Mouse (Mus musculus): ENCODE results near the gene Pi4k2b. TPM values are rescaled to one million over a fixed set of nuclear protein-coding genes. Genes with fewer than 3 reads are reported as not detected.
"Not testable (repeated sequence)": the region's sequence is repeated elsewhere in the genome, so short reads cannot be mapped to it uniquely, and the experiment has no call there.

Gene Pi4k2b
- polyA plus RNA-seq, 1 experiment from 2014 or later, result 16.5 TPM

GRCm38 (mm10) chr5:52748732-52749131 lies 7.4 kb downstream of the Pi4k2b start:
- 88% methylated on average over 5 of the region's 5 CpGs for WGBS
- Histone ChIP-seq H3K36me3 (peaks cover 9% of the 10 kb centered on the region; the same call in 1 of the 2 replicates), H3K27me3 (ENCODE audit: low read depth, poor library complexity, severe bottlenecking) (no peaks in the 10 kb centered on the region), H3K4me1 (no peaks in the 10 kb centered on the region), H3K27ac (no peak overlapping the region), H3K4me3 (no peak overlapping the region), H3K9me3 (replicated peaks) (no peaks in the 10 kb centered on the region)
- DNase-seq (ENCODE audit: low spot score), result no peak

GRCm38 (mm10) chr5:52753146-52753545 lies 11.8 kb downstream of the Pi4k2b start:
- H3K36me3 ChIP-seq, result peaks cover 12% of the 10 kb centered on the region; the same call in 1 of the 2 replicates
- DNase-seq (ENCODE audit: low spot score), result no peak
- no peaks in the 10 kb centered on the region for H3K4me1 ChIP-seq
- H3K27me3 ChIP-seq (ENCODE audit: low read depth, poor library complexity, severe bottlenecking), result no peaks in the 10 kb centered on the region
- no peaks in the 10 kb centered on the region for H3K9me3 ChIP-seq (replicated peaks)
- WGBS, result 81% methylated on average over 9 of the region's 9 CpGs
- no peak overlapping the region for H3K4me3 ChIP-seq
- H3K27ac ChIP-seq, result no peak overlapping the region

- no peak for DNase-seq (ENCODE audit: low spot score)
- Histone ChIP-seq H3K4me3 (no peak overlapping the region), H3K4me1 (no peaks in the 10 kb centered on the region), H3K27ac (no peak overlapping the region), H3K27me3 (ENCODE audit: low read depth, poor library complexity, severe bottlenecking) (no peaks in the 10 kb centered on the region), H3K9me3 (replicated peaks) (no peaks in the 10 kb centered on the region), H3K36me3 (peaks cover 12% of the 10 kb centered on the region; the same call in 1 of the 2 replicates)
Observed at GRCm38 (mm10) chr5:52754196-52754595, 12.8 kb downstream of the Pi4k2b start.

GRCm38 (mm10) chr5:52755337-52755736 lies 14.0 kb downstream of the Pi4k2b start:
- no peak overlapping the region for H3K27ac ChIP-seq
- no peaks in the 10 kb centered on the region for H3K27me3 ChIP-seq (ENCODE audit: low read depth, poor library complexity, severe bottlenecking)
- DNase-seq (ENCODE audit: low spot score), result no peak
- no peak overlapping the region for H3K4me3 ChIP-seq
- 86% methylated on average over 3 of the region's 3 CpGs for WGBS
- H3K4me1 ChIP-seq, result no peaks in the 10 kb centered on the region
- peaks cover 12% of the 10 kb centered on the region; the same call in 1 of the 2 replicates for H3K36me3 ChIP-seq
- no peaks in the 10 kb centered on the region for H3K9me3 ChIP-seq (replicated peaks)

- 95% methylated on average over 6 of the region's 6 CpGs for WGBS
- H3K27ac ChIP-seq, result no peak overlapping the region
- DNase-seq (ENCODE audit: low spot score), result no peak
- no peaks in the 10 kb centered on the region for H3K27me3 ChIP-seq (ENCODE audit: low read depth, poor library complexity, severe bottlenecking)
- H3K4me1 ChIP-seq, result no peaks in the 10 kb centered on the region
- H3K36me3 ChIP-seq, result peaks cover 13% of the 10 kb centered on the region; the same call in 1 of the 2 replicates
- H3K9me3 ChIP-seq (replicated peaks), result no peaks in the 10 kb centered on the region
- H3K4me3 ChIP-seq, result no peak overlapping the region
Observed at GRCm38 (mm10) chr5:52755989-52756388, 14.6 kb downstream of the Pi4k2b start.

GRCm38 (mm10) chr5:52762586-52762985 lies 21.2 kb downstream of the Pi4k2b start:
- Histone ChIP-seq H3K36me3 (peaks cover 13% of the 10 kb centered on the region), H3K9me3 (replicated peaks) (no peaks in the 10 kb centered on the region), H3K27ac (no peak overlapping the region), H3K4me3 (no peak overlapping the region), H3K27me3 (ENCODE audit: low read depth, poor library complexity, severe bottlenecking) (no peaks in the 10 kb centered on the region), H3K4me1 (no peaks in the 10 kb centered on the region)
- WGBS, result 89% methylated on average over 7 of the region's 7 CpGs
- DNase-seq (ENCODE audit: low spot score), result no peak

- Histone ChIP-seq H3K4me1 (no peaks in the 10 kb centered on the region), H3K4me3 (no peak overlapping the region), H3K9me3 (replicated peaks) (no peaks in the 10 kb centered on the region), H3K27me3 (ENCODE audit: low read depth, poor library complexity, severe bottlenecking) (no peaks in the 10 kb centered on the region), H3K27ac (no peak overlapping the region), H3K36me3 (peaks cover 9% of the 10 kb centered on the region)
- WGBS, result 94% methylated on average over 5 of the region's 5 CpGs
- DNase-seq (ENCODE audit: low spot score), result no peak
Observed at GRCm38 (mm10) chr5:52774267-52774666, 32.9 kb downstream of the Pi4k2b start.

GRCm38 (mm10) chr5:52775237-52775636 lies 33.9 kb downstream of the Pi4k2b start, which contains the start of gene Zcchc4:
TSS of gene Zcchc4 (plus strand) at chr5:52775409.
- 84% methylated on average over 8 of the region's 8 CpGs for WGBS
- Histone ChIP-seq H3K4me1 (no peaks in the 10 kb centered on the region), H3K9me3 (replicated peaks) (no peaks in the 10 kb centered on the region), H3K27me3 (ENCODE audit: low read depth, poor library complexity, severe bottlenecking) (no peaks in the 10 kb centered on the region), H3K36me3 (peaks cover 6% of the 10 kb centered on the region; the same call in 1 of the 2 replicates), H3K27ac (no peak within 1 kb of the TSS), H3K4me3 (no peak within 1 kb of the TSS)
- no peak for DNase-seq (ENCODE audit: low spot score)

GRCm38 (mm10) chr5:52776466-52777354 lies 35.3 kb downstream of the Pi4k2b start:
- not testable (repeated sequence) for H3K9me3 ChIP-seq (replicated peaks); H3K4me3 ChIP-seq; H3K36me3 ChIP-seq; H3K27me3 ChIP-seq (ENCODE audit: low read depth, poor library complexity, severe bottlenecking); H3K27ac ChIP-seq; H3K4me1 ChIP-seq; DNase-seq (ENCODE audit: low spot score)
- 91% methylated on average over 8 of the region's 8 CpGs for WGBS

- 5% methylated on average over 37 of the region's 37 CpGs for WGBS
- DNase-seq (ENCODE audit: low spot score), result peak; percentile 95
- Histone ChIP-seq H3K27me3 (ENCODE audit: low read depth, poor library complexity, severe bottlenecking) (no peaks in the 10 kb centered on the region), H3K9me3 (replicated peaks) (no peaks in the 10 kb centered on the region), H3K36me3 (peaks cover 21% of the 10 kb centered on the region), H3K4me3 (peak overlapping the region; percentile 91), H3K27ac (peak overlapping the region; percentile 95), H3K4me1 (0 out of 2 replicates have a peak, but pooled peaks cover 5% of the 10 kb centered on the region)
Observed at GRCm38 (mm10) chr5:52782523-52783250, 41.3 kb downstream of the Pi4k2b start.

- H3K27me3 ChIP-seq (ENCODE audit: low read depth, poor library complexity, severe bottlenecking), result no peaks in the 10 kb centered on the region
- H3K4me3 ChIP-seq, result peak overlapping the region; percentile 91
- no peak for DNase-seq (ENCODE audit: low spot score)
- under 1% methylated on average over 9 of the region's 9 CpGs for WGBS
- H3K9me3 ChIP-seq (replicated peaks), result no peaks in the 10 kb centered on the region
- H3K27ac ChIP-seq, result peak overlapping the region; percentile 95
- peaks cover 24% of the 10 kb centered on the region for H3K36me3 ChIP-seq
- H3K4me1 ChIP-seq, result 0 out of 2 replicates have a peak, but pooled peaks cover 5% of the 10 kb centered on the region
Observed at GRCm38 (mm10) chr5:52783251-52783620, 41.9 kb downstream of the Pi4k2b start.

GRCm38 (mm10) chr5:52783957-52784356 lies 42.6 kb downstream of the Pi4k2b start:
- no peaks in the 10 kb centered on the region for H3K9me3 ChIP-seq (replicated peaks)
- H3K36me3 ChIP-seq, result peaks cover 31% of the 10 kb centered on the region
- WGBS, result 87% methylated on average over 2 of the region's 2 CpGs
- H3K27ac ChIP-seq, result peak overlapping the region; percentile 95; the same call in 1 of the 2 replicates
- H3K4me1 ChIP-seq, result 0 out of 2 replicates have a peak, but pooled peaks cover 5% of the 10 kb centered on the region
- no peaks in the 10 kb centered on the region for H3K27me3 ChIP-seq (ENCODE audit: low read depth, poor library complexity, severe bottlenecking)
- peak overlapping the region; percentile 91 for H3K4me3 ChIP-seq
- no peak for DNase-seq (ENCODE audit: low spot score)
